Mouse (Mus musculus): ENCODE results near the gene Fam171a2.

Gene Fam171a2

DNA sequence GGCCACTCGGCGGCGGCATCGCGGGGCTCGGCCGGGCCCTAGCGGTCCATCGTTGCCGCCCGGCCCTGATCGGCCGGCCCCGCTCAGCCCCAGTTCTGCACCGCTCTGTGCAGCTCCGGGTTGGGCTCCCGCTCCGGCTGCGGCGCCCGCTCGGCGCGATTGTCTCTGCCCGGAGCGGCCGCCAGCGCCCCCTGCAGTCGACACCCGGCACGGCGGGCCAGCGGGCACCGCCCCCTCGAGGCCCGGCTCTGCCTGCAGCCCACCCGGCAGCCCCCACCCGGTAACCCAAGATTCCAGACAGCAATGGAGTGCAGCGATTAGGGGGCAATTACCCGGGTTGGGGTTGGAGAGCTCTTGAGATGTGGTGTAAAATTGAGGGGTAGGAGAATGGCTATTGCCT, at the start of gene Fam171a2:
TSS of gene Fam171a2 (minus strand) at position 186 of the 400 bp plus-strand sequence.
- DNase-seq (ENCODE audit: low spot score in 2 of 2): peak; percentile 48 to 83

DNA sequence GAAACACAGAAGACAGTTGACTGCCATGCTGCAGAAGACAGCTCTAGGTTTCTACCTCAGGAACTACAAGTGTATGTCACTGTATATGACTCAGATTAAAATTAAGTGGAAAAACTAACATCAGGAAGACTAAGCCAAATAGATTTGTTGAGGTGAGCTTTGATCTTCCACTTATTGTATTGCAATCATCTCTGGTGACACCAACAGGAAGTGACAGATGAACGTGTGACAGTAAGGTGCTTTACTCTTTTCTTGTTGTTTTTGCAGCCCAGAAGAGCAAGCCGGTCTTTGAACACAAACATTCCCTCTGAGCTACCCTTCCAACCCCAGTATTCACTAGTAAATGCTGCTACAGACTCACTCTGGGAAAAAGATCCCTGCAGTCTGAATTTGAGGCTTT, 49.2 kb upstream of the Fam171a2 start:
- DNase-seq (ENCODE audit: low spot score in 2 of 2): no peak

DNA sequence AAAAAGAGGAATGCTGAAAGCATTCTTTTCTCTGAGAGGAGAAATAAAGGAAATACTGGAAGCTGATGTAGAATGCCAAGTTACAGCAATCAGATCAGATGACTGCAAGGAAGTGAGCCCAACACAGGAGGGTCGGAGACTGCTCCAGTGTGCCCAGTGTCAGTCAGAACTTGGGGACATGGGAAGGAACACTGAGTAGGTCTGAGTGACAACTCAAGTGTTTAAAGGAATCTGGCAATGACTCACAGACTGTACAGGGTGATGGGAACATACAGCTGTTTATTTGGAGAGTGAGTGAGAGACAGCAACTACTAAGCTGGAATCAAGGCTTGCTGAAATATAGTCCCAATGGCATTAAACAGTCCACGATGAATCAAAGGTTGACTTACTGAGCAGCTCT, 48.7 kb upstream of the Fam171a2 start:
- no peak for DNase-seq (ENCODE audit: low spot score in 2 of 2)

DNA sequence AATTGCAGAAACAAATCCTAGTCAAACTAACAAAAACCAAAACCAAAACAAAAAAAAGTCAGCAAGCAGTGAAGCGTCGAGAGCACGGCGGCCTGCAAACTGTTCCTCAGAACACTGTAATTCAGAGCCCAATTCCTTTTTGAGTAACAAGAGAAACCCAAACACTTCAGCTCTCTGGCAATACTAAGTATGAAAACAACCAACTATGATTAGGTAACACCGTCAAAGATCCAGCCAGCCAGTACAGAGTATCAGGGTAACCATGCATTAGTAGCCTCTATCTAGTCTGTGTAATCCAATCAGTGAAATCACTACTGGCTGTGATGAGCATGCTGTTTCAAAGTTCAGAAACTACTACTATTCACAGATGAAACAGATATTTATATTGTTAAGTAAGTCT, 48.3 kb upstream of the Fam171a2 start:
- DNase-seq (ENCODE audit: low spot score in 2 of 2): no peak

DNA sequence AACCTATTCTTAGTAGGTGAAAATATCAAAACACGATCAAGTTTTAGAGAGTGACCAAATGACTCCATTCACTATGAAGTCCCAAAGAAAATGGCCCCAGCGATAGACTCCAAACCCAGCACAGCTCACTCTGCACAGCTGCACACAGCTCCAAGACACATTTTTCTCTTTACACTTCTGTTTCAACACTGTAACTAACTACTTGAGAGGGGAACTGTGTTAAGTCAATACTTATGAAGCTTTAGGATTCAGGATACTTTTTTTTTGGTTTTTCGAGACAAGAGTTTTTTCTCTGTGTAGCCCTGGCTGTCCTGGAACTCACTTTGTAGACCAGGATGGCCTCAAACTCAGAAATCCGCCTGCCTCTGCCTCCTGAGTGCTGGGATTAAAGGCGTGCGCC, 47.6 kb upstream of the Fam171a2 start:
- no peak for DNase-seq (ENCODE audit: low spot score in 2 of 2)

DNA sequence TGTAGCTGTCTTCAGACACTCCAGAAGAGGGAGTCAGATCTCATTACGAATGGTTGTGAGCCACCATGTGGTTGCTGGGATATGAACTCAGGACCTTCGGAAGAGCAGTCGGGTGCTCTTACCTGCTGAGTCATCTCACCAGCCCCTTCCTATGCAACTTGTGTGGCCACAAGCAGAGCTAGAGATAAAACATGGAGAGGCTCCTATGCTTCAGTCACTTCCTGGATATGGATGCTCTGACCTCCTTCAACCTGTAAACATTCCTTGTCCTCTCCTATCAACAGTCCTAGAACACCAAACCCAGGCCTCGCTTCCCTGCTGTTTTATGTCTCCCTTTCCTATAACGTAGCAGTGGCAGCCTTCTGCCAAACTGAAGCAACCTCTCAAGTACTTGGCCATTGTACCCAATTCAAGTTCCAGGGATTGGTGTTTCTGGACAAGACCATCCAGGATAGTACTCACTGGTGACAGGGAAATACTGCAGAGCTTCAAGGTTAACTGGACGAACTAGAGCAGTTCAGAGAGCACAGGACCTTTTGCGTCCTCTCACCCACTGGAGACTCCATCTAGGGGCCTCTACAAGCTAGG, 46.7 kb upstream of the Fam171a2 start:
- no peak for DNase-seq (ENCODE audit: low spot score in 2 of 2)

DNA sequence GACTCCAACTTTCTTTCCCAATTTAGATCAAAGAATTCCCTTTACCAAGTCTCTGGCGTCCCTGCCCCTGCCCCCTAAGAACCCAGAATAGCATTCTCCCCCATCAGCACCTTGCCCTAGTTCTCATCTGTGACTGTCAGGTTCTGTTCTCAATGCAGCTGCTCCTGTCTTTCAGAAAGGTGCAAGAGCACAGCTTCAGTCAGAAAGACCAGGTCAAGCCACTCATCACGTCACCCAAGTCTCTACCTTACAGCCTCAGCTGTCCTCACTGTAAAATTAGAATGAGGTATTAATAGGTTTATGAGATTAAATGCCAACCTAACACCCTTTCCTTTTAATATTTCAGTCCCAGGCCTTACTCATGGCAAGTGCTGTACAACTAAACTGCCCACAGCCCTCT, 45.8 kb upstream of the Fam171a2 start:
- no peak for DNase-seq (ENCODE audit: low spot score in 2 of 2)

DNA sequence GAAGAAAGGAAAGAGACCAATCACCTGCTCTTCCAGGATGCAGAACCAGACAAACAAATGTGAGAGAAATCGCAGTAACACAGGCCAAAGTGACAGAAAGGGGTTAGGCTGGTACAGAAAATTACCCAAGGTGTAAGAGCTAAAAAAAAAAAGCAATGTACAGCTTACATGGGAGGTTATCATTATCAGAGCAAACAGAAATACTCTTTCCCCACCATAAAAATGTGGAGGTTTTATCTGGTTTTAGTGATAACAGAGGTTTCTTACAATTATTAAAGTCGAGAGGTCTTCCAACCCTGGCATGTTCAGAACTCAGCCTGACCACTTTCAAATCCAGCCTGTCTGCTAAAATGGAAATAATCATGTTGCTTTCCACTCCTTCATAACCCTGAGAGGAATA, 40.4 kb upstream of the Fam171a2 start:
- DNase-seq (ENCODE audit: low spot score in 2 of 2): no peak

DNA sequence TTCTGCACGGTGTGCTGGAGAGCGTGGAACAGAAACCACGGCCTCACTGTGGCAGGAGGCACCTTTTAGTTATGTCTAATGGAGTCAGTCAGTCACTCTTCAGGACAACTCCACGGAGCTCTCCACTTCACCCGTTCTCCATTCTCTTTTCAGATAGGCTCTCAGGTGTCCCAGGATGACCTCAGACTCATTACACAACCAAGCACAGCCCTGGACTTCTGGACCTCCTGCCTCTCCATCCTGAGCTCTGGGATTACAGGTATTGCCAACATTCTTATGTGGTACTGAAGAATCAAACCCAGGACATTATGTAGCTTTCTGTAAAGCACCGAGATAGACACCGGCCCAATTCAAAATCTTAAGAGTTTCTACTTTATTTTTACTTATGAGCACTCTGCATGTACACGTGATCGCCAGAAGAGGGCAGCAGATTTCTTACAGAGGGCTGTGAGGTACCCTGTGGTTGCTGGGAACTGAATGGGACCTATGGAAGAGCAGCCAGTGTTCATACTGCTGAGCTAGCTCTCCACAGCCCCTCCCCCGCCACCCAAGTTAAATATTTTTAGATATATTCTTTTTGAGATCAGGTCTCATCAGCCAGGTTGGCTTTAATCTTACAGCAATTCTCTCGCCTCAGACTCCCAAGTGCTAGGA, 39.4 kb upstream of the Fam171a2 start:
- peak in 1 of 2 experiments; percentile 59 for DNase-seq (ENCODE audit: low spot score in 2 of 2)

DNA sequence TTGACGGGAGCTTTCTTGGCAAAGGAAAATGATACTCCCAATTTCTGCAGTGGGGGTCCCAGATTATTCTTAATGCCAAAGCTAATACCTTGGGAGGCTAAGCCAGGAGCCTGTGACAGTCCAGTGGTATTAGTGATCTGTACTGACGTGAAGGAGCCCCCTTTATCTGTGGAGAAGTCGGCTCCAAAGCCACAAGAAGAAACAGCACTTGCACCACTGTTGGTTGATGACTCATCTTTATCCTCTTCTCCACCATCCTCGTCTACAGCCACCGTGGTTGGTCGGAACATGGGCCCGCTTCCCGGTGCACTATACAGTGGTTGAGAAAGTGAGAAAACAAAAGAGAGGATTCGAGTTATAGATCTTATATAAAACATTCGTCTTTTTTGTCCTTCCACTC, 34.3 kb upstream of the Fam171a2 start:
- DNase-seq (ENCODE audit: low spot score in 2 of 2): no peak

DNA sequence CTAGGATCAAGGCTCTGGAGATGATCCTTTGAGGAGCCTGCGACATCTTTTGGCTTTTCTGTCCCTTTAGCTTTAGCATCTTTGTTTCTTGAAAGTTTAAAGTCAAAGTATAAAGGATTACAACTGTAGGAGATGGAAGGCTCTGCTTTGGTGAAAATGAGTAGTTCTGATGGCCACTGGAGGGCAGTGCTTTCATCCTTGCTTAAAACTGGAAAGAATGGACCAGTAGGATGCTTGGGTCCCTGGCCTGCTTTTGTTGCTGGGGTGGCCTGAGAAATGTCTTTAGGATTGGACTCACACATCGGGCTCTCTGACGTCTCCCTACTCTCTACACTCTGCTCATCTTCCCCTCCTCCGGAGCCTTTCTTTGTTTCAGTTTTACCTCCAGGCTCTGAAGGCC, 33.4 kb upstream of the Fam171a2 start:
- no peak for DNase-seq (ENCODE audit: low spot score in 2 of 2)

DNA sequence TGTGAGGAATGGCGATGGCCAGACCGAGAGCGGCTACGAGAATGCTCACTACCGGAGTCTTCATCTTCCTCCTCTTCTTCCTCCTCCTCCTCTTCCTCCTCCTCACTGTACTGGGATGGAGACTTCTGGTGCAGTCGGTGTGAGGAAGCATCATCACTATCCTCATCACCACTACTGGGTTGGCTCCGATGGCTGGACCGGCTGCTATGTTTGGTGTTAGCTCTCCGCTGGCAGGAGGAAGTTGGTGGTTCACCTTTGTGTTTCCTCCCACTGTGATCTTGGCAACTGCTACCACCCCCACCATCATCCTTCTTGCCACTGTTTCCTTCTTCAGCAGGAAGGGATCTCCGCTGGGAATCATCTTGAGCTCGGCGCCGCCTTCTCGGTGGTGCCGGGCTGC, 32.6 kb upstream of the Fam171a2 start:
- no peak for DNase-seq (ENCODE audit: low spot score in 2 of 2)

DNA sequence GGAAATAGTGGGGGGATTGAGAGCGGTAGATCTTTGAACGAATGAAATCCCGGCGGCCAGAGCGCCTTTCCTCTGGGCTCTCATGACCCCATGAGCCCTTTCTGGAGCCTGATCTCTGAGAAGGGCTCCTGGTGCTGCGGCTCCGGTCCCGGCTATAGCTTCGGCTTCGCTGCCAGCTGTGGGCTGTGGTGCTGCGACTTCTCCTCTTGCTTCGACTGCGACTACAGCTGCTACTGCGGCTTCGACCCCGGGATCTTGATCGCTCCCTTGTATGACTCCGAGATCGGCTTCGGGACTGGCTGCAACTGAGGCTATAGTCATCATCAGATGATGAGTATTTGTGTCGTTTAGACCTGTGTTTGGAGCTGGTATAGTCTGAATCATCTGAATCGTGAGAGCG, 32.1 kb upstream of the Fam171a2 start:
- no peak for DNase-seq (ENCODE audit: low spot score in 2 of 2)

DNA sequence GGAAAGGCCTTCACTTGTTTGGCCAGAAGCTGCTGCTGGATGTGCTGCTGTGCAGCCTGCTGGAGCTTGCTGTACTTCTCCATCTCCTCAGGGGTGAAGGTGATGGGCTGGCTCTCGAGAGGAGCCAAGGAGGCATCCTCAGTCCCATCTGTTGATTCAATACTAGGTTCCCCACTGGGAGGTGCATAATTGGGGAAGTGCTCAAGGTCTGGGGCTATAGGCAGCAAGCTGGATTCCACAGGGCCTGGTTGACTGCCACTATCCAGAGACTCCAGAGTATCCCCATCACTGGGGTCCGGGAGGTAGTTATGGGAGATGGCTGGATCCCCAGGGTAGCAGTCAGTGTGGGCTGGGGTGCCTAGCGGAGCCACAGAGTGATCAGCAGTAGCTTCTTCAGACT, 31.2 kb upstream of the Fam171a2 start:
- no peak for DNase-seq (ENCODE audit: low spot score in 2 of 2)

DNA sequence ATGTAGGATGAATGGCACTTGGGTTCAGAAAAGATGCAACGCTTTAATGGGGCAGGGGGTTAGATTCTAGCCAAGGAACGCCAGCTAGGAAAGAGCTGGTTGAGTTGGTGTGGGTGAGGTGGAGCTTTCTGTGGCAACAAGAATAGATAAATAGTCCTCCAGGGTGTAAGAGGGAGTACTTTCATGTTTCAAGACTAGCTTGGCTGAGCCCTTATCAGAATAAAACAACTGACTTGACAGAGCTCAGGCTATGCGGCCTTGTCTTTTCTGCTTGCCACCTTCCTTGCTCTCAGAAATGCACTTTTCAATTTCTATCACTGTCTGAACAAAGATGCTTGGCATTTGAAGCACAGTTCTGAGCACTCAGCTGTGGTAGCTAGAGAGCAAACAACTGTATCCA, 27.5 kb upstream of the Fam171a2 start:
- DNase-seq (ENCODE audit: low spot score in 2 of 2): no peak

DNA sequence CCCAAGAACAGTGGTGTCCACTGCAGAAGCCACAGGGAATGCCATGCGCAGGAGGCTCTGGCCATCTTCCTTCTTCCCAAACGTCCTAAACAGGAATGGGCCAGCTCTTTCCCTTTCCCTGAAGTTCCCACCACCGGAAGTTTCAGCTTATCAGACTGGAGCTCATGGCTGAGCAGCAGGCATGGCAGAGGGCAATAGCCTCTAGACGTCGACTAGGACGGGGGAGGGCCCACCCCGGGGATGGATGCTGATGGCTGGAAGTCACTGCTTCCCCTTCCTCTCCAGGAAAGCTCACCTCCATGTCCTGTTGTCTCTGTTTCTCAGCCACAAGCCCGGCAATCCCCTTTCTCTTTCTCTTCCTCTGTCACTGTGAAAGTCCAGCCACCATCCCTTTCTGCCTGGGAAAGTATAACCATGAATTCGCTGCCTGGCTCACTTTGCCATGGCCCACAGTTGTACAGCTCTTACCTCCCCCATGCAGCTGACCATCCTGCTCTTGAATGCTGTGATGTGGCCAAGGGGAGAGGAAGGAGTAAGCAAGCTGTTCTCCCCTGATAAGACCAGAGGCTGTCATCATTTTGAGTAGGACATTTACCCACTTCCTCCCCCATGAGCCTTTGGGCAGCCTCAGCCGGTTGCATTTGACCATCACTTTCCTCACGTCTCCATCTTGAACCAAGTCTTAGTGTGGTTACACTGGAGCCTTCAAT, 22.3 kb upstream of the Fam171a2 start, which contains the start of gene Itga2b:
TSS of gene Itga2b (minus strand) at position 475 of the 710 bp plus-strand sequence.
- DNase-seq (ENCODE audit: low spot score in 2 of 2): no peak

DNA sequence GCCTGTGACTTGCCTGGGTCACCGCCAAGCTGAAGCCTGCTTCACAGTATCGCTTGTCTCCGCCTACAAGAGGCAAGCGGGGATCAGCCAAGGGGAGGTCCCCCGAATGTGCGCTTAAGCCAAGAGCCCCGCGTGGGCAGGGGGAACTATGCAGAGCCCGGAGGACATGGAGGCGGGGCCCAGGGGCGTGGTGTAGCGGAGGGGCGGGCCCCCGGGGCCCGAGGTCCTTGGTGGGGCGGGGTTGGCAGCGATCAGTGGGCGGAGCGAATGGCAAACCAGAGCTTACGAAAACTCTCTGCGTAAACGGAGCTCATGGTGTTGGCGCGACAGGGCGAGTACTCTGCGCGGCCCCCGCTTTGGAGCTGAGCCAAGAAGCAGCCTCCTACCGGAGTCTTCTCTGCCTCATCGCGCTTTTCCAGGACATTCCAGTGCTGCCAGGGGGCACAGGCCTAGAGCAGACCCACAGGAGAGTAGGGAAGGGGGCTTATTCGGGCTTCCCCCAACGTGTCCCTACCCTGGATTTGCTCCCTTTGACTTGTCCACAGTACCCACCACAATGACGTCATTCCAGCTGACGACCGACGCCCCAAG, 19.7 kb upstream of the Fam171a2 start:
- DNase-seq (ENCODE audit: low spot score in 2 of 2): peak; percentile 88 to 93

DNA sequence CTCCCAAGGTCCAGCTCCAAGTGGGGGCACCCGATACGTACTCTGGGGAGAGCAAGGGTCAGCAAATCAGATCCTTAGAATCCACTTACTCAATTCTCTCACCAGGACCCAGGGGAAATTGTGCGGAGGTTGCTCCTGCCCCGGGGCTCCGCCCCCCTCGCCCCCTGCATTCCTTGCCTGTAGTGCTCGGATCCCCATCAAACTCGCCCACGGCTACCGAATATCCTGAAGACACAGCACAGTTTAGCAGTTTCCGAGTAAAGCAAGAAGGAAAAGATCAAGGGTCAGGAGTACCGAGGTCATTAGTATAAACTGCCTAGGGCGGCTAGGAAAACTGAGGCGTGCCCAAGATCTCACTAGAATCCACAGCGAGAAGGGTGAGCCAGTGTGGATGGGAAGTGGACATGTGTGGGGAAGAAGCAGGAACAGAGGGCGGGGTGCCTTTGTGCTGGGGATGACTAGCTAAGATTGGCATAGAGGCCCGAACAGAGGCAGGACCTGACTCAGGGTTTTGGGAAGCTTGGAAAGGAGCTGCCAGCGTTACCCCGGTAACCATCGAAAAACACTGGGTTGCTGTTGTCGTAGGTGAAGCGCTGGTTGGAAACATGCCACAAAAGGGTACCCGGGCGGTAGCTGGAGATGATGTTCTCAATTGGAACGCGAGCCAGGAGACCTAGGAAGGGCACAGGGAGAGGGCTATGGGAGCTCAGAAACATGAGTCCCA, 18.4 kb upstream of the Fam171a2 start:
- no peak for DNase-seq (ENCODE audit: low spot score in 2 of 2)

DNA sequence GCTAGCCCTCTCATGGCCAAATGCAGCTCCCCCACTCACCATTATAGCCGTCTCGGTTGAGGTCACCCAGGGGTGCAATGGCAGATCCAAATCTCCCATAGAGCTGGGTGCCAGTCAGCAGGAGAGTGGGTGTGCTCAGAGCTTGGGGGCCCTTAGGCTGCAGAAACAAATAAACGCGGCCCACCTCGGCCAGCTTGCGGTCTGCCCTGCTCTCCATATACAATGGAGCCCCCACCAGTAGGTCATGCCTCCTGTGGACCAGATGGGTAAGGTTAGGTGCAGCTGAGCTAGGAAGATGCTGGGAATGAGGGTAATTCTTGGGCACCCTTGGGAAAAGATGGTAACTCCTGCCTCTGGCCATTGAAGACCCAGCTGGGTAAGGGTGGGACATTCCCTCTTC, 17.4 kb upstream of the Fam171a2 start:
- no peak for DNase-seq (ENCODE audit: low spot score in 2 of 2)

DNA sequence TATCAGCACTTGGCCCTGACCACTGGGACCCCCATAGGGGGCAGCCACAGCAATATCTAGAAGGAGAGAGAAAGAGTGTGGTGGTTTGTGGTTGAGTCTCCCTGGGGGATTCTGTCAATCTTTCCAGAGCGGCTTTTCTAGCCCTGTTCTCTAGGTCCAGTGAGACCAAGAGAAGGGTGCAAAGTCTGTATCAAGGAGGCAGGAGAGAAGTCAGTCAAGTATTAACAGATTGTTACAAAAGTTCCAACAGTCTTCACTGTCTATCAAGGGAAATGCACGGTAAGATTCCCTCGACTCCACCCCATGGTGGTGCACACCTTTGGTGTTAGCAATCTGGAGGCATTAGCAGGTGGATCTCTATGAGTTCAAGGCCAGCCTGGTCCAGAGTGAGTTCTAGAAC, 14.3 kb upstream of the Fam171a2 start:
- no peak for DNase-seq (ENCODE audit: low spot score in 2 of 2)

DNA sequence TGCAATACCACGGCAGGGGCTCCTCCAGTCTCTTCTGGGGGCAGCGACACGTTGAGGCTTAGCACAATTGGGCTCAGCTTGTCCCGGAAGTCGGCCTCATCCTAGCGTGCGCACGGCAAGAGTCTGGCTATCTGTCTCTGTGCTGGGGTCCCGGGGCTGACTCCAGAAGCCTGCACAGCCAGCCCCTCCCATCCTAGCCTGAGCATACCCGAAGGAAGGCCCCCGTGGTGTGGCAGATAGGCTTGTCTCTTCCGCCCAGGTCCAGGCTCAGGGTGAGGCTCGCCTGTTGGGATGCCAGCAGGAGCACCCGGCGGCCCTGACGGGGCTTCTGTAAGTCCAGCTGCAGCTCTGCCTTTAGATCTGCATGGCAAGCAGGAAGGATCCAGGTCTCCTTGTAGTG, 13.1 kb upstream of the Fam171a2 start:
- DNase-seq (ENCODE audit: low spot score in 2 of 2): no peak

DNA sequence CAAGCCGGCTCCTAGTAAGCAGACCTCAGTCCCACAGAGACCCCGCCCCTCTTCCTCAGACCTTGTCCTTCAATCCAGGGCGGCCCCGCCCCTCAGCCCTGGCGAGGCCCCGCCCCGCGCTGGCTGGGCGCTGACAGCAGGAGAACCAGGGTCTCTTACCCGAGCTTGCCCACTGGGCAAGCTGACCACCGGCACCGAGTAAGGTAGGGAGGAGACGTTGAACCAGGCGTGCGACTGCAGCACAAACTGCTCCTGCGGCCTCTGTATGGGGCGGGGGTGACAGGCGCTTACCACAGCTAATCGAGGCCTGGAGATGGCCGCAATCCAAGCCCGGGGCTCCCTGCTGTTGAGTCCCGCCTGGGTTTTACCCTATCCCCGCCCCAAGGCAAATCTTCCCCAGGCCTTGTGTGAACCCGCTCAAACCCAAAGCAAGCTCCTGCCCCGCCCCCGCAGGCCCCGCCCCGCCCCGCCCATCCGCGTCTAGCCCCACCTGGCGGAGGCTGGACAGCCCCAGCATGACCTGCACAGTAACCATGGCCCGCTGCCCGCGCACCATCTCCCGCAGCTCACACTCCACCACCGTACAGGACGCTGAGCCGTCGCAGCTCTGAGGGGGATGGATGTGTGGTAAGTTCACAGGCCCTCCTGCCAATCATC, 8.4 kb upstream of the Fam171a2 start:
- peak in 1 of 2 experiments; percentile 32 for DNase-seq (ENCODE audit: low spot score in 2 of 2)
